Mouse (Mus musculus) embryonic stem cell, embryonic (primary cell): Measurements from ENCODE around the gene Lrp4.

Experiments used
- CTCF ChIA-PET, 4 experiments: fragments of 300-600 bp in 2 of 4; fragments of 350-600 bp in 2 of 4; sonication (Branson Sonifier 250); formaldehyde crosslinking; loops; one replicate each; lab custom pipeline; 2022; ENCODE audit warnings: inconsistent platforms in 2 of 4; lab: Charles Lee
- POLR2A ChIA-PET, 4 experiments: fragments of 300-600 bp in 2 of 4; fragments of 350-600 bp in 2 of 4; sonication (Branson Sonifier 250); formaldehyde crosslinking; loops; one replicate each; lab custom pipeline; 2022; ENCODE audit warnings: antibody characterized with exemption in 4 of 4, inconsistent platforms in 1 of 4; lab: Charles Lee

Gene Lrp4

DNA sequence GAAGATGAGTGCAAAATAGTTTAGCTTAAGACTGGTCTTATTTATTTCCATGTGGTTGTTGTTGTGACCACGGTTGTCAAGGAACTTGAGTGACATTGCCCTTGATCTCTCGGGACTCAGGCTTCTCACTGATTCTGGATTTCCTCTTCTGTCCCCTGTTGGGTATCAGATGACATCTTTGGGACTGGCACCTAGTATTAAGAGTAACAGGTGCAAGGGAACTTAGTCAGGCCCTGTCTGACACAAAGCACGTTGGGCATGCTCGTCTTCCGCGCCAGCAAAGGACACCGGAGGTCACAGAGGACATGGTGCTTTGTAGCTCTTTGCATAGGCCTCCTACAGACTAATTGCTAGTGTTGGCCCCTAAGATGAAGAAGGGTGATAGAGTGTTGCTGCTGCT is 3.5 kb downstream of the Lrp4 start:
- CTCF ChIA-PET = interaction anchor here in 3 of 4 experiments (0.6 to 3.0 kb wide), 9 partner anchors 8 to 385 kb away, joined by 3 to 15 read pairs (median 6); partner anchors contain the start of gene Arfgap2 (in 1 of the 3)

DNA sequence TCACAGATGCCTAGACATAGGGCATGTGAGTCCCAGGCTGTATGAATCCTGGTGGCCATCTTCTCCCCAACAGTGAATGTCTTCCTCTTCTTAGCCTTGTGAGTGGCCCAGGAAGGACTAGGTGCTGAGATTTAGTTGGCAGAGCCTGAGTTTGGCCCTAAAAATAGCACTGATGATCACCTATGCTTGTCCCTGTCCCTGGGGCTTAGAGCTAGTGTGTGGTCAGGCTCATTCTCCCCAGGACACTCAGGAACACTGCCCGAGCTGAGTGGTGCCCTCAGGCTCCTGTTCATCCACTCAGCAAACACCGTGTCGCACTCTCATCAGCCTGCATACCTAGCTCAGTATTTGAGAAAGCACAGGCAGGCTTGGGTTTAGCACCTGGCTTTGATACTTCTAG is 4.0 kb downstream of the Lrp4 start:
- ChIA-PET POLR2A (interaction anchor here in 1 of 4 experiments (2.0 kb wide), 1 partner anchor 30 kb away, joined by 4 read pairs; no protein-coding TSS in a partner anchor), CTCF (interaction anchor here in 3 of 4 experiments (0.7 to 1.3 kb wide), 3 partner anchors 15 to 136 kb away, joined by 4 to 6 read pairs (median 5); no protein-coding TSS in a partner anchor)

More for the DNA sequence above, 3.5 kb downstream of the Lrp4 start:
- POLR2A ChIA-PET = interaction anchor here in 3 of 4 experiments (1.1 to 3.9 kb wide), 7 partner anchors 13 to 196 kb away, joined by 3 to 15 read pairs (median 4); partner anchors contain the start of genes 1110051M20Rik (in 1 of the 3) and Arfgap2 (in 1 of the 3)

DNA sequence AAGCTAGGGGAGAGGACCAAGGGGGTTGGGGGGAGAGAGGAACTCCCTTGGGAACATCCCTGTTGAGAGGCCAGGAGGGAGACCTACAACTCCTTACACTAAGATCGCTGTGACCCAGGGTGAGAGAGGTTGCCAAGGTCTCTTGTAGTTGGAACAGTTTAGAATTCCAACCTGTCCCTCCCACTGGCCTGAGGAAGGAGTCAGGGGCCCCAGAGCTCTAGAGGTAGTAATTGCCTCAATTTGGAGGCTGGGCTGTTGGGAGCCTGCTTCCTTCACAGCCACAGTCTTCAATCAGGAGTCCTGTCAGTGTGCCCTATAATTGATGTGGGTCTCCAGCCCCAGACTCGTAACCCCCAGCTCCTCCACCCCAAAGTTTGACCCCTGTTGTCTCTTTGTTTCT is 4.9 kb downstream of the Lrp4 start:
- CTCF ChIA-PET = interaction anchor here in 3 of 4 experiments (1.0 to 1.3 kb wide), 4 partner anchors 14 to 176 kb away, joined by 3 to 5 read pairs (median 4); no protein-coding TSS in a partner anchor

DNA sequence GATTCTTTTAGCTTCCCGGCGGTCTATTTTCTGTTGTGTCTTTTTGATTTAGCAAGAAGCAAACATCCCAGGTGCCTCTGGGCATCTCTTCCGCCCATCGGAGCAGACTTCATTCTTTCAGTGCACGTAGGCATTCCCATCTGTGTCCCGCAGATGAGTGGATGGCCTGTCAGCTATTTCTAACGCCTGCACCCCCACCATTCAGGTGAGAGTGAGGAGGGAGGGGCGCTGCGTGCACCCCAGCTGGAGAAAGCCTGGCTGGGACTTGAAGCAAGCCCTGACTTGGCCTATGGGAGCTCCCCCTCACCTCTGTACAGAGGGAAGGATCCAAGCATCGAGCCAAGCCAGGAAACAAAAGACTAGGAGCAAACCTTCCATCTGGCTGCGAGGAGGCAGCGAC is 5.4 kb downstream of the Lrp4 start:
- ChIA-PET CTCF (interaction anchor here (0.5 to 1.3 kb wide), 6 partner anchors 14 to 588 kb away, joined by 3 to 6 read pairs (median 4); no protein-coding TSS in a partner anchor), POLR2A (interaction anchor here in 2 of 4 experiments (0.8 to 2.5 kb wide), 13 partner anchors 11 to 348 kb away, joined by 3 to 8 read pairs (median 3); partner anchors contain the start of genes 1110051M20Rik (in 1 of the 2), Arfgap2 (in 1 of the 2), Ckap5 (in 1 of the 2) and Ddb2 (in 1 of the 2))

More for the DNA sequence above, 4.9 kb downstream of the Lrp4 start:
- POLR2A ChIA-PET = interaction anchor here in 2 of 4 experiments (0.8 to 2.4 kb wide), 10 partner anchors 11 to 347 kb away, joined by 3 to 8 read pairs (median 3); partner anchors contain the start of genes 1110051M20Rik (in 1 of the 2), Ckap5 (in 1 of the 2) and Ddb2 (in 1 of the 2)

DNA sequence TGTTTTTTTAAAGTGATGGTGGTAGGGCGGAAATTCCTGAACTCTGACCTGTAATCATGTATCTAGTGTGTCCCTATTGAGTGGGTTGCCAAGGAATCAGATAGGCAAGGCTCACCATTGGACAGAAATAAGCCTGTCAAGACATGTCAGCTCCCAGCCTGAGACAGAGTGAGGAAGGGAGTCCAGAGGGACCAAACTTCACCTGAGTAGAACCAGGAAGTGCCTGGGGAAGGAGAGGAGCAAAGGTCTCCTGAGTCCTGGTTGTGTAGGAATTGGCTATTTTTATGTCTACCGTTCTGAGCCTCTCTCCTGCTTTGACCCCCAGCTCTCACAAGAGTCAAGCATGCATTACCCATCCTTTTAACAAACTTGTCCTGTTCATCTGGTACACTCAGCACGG is 8.6 kb downstream of the Lrp4 start:
- CTCF ChIA-PET = interaction anchor here in 2 of 4 experiments (0.5 to 0.9 kb wide), 3 partner anchors 8 to 15 kb away, joined by 3 to 5 read pairs (median 3); partner anchors contain the start of gene Lrp4 (in 1 of the 2)
- POLR2A ChIA-PET = interaction anchor here in 2 of 4 experiments (0.7 to 1.2 kb wide), 2 partner anchors 15 to 61 kb away, joined by 3 to 10 read pairs; partner anchors contain the start of gene Ckap5 (in 1 of the 2)

DNA sequence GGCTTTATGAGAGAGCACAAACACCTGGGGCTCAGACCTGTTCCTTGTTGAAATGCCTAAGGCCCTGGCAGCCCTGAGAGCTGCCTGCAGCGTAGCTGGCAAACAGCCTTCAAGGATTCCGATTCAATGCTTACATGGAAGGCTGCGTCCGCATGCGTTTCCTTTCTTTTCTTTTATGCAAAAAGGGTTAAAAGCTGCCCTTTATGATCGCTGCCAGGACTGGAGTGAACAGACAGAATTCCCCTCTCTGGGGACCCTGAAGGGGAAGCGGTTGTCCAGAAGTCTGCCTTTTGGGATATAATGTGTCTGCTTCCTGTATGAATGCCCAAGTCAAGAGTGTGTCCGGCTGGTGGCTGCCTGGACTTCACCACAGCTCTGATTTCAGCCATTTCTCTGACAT is 10.3 kb downstream of the Lrp4 start:
- CTCF ChIA-PET = interaction anchor here (0.5 to 1.4 kb wide), 9 partner anchors 9 to 357 kb away, joined by 3 to 9 read pairs (median 3); partner anchors contain the start of gene Mybpc3 (in 1 of the 4)
- POLR2A ChIA-PET = interaction anchor here in 2 of 4 experiments (0.6 to 2.8 kb wide), 7 partner anchors 8 to 398 kb away, joined by 3 to 11 read pairs (median 5); partner anchors contain the start of gene Ckap5 (in 1 of the 2)

DNA sequence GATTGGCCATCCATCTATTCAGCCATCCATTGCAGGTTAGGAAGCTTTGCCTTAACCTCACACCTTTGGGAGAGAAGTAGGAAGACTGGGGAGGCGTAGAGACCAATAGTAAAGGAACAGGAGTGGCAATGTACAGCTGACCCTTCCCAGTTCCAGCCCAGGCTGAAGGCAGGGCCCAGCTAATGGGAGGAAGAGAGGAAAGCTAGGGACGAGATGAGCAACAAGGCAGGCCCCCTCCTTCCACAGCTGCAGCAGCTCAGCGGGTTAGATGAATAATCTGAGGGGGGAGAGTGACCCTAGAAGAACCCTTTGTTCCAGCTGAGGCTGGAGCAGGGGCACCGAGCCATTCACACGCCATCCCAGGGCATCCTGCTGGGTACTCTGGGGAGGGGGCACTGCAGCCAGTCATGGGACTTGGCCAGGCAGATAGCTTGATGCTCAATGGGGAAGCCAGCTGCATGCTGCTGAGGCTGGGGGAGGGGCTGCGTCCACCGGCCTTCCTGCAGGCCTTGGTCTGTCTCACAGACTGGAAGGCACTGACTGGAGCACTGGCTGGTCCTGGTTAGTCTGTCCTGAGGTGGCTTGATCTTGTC is 12.8 kb downstream of the Lrp4 start:
- POLR2A ChIA-PET = interaction anchor here in 3 of 4 experiments (1.0 to 2.8 kb wide), 8 partner anchors 8 to 234 kb away, joined by 3 to 11 read pairs (median 3); partner anchors contain the start of genes 1110051M20Rik (in 1 of the 3), Ckap5 (in 1 of the 3) and Ddb2 (in 1 of the 3)
- CTCF ChIA-PET = interaction anchor here in 3 of 4 experiments (0.6 to 1.7 kb wide), 10 partner anchors 10 to 520 kb away, joined by 3 to 8 read pairs (median 4); no protein-coding TSS in a partner anchor

DNA sequence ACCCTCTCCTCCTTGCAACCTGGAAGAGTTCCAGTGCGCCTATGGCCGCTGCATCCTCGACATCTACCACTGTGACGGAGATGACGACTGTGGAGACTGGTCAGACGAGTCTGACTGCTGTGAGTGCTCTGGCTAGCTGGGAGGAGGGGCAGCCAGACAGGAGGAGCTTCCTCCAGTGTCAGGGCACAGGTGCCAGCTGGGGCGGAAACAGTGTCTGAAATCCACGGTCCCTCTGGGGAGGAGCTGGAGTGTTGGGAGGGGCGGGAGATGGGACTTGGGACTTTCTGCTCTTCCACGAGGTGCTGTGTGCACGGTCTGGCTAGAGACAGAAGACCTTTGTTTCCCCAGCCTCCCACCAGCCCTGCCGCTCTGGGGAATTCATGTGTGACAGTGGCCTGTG is 17.0 kb downstream of the Lrp4 start:
- ChIA-PET POLR2A (interaction anchor here in 2 of 4 experiments (0.6 to 2.1 kb wide), 4 partner anchors 11 to 237 kb away, joined by 3 to 8 read pairs (median 4); partner anchors contain the start of gene Ddb2 (in 1 of the 2)), CTCF (interaction anchor here in 1 of 4 experiments (0.6 to 1.1 kb wide), 2 partner anchors 13 to 17 kb away, joined by 3 read pairs; no protein-coding TSS in a partner anchor)

DNA sequence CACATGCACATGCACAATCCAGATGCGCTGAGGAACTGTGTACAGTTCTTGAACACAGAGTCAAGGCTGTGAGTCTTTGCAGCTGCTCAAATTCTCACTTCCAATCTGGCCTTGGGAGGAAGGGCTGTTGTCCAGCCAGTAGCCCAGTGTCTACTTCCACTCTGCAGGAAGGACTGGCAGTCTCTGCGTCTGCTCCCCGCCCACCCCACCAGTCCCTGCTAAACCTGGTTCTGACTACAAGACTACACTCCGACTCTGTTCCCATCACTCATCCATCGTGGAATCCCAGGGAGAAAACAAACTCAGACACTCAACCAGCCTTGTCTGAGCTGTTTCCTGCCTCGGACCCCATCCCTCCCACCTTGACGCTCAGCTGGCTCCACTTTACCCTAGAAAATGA is 18.5 kb downstream of the Lrp4 start:
- CTCF ChIA-PET = interaction anchor here in 2 of 4 experiments (1.0 to 2.3 kb wide), 3 partner anchors 11 to 190 kb away, joined by 4 to 6 read pairs (median 5); no protein-coding TSS in a partner anchor

DNA sequence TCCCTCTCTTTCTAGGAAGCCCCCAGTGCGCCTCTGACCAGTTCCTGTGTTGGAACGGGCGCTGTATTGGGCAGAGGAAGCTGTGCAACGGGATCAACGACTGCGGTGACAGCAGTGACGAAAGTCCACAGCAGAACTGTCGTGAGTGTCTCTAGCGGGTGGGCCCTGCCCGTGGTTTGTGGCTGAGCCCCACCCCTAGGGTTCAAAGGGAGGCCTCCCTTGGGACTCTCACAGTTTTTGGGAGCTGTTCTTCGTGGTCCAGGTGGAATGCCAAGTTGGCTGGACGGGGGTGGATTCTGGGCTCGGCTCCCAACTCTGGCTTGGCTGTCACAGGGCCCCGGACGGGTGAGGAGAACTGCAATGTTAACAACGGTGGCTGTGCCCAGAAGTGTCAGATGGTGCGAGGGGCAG is 18.9 kb downstream of the Lrp4 start:
- ChIA-PET POLR2A (interaction anchor here in 3 of 4 experiments (0.6 to 1.7 kb wide), 7 partner anchors 18 to 303 kb away, joined by 3 to 8 read pairs (median 4); partner anchors contain the start of gene Ddb2 (in 1 of the 3)), CTCF (interaction anchor here (0.5 to 2.3 kb wide), 8 partner anchors 11 to 192 kb away, joined by 3 to 8 read pairs (median 4); no protein-coding TSS in a partner anchor)

More for the DNA sequence above, 18.5 kb downstream of the Lrp4 start:
- POLR2A ChIA-PET = interaction anchor here in 3 of 4 experiments (0.7 to 1.7 kb wide), 5 partner anchors 17 to 304 kb away, joined by 3 to 8 read pairs (median 4); no protein-coding TSS in a partner anchor

DNA sequence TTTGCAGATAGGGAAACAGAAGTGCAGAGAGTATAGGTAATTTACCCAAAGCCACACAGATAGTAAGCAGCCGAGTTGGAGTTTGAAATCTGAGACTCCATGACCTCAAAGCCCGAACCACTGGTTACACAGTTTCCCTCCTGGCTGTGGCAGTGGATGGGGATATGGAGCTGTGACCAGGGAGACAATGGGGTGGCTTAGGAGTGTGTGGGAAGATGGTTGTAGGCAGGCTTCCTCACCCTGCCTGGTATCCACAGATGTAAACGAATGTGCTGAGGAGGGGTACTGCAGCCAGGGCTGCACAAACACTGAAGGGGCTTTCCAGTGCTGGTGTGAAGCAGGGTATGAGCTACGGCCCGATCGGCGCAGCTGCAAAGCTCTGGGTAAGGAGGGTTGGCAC is 19.5 kb downstream of the Lrp4 start:
- POLR2A ChIA-PET = interaction anchor here in 3 of 4 experiments (0.6 to 2.8 kb wide), 10 partner anchors 8 to 254 kb away, joined by 3 to 11 read pairs (median 4); partner anchors contain the start of genes Lrp4 (in 2 of the 3) and Ddb2 (in 1 of the 3)
- CTCF ChIA-PET = interaction anchor here (0.5 to 2.3 kb wide), 10 partner anchors 10 to 525 kb away, joined by 3 to 8 read pairs (median 4); partner anchors contain the start of gene Lrp4 (in 1 of the 4)

DNA sequence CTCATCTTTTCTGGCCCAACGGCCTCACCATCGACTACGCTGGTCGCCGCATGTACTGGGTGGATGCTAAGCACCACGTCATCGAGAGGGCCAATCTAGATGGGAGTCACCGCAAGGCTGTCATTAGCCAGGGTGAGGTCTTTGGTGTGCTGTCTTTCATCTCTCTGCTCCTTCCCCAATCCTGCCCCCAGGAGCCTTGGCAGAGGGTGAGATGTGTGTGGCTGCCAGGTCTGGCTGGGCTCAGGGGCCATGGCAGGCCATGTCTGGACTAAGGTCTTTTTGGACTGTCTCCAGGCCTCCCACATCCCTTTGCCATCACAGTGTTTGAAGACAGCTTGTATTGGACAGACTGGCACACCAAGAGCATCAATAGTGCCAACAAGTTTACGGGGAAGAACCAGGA is 23.1 kb downstream of the Lrp4 start:
- CTCF ChIA-PET = interaction anchor here (0.6 to 3.9 kb wide), 46 partner anchors 10 to 1156 kb away, joined by 3 to 45 read pairs (median 4); partner anchors contain the start of genes Arfgap2 (in 1 of the 4) and Ddb2 (in 1 of the 4)
- POLR2A ChIA-PET = interaction anchor here in 3 of 4 experiments (0.5 to 1.6 kb wide), 15 partner anchors 14 to 365 kb away, joined by 3 to 8 read pairs (median 3); partner anchors contain the start of genes Arfgap2 (in 1 of the 3) and Ddb2 (in 1 of the 3)

DNA sequence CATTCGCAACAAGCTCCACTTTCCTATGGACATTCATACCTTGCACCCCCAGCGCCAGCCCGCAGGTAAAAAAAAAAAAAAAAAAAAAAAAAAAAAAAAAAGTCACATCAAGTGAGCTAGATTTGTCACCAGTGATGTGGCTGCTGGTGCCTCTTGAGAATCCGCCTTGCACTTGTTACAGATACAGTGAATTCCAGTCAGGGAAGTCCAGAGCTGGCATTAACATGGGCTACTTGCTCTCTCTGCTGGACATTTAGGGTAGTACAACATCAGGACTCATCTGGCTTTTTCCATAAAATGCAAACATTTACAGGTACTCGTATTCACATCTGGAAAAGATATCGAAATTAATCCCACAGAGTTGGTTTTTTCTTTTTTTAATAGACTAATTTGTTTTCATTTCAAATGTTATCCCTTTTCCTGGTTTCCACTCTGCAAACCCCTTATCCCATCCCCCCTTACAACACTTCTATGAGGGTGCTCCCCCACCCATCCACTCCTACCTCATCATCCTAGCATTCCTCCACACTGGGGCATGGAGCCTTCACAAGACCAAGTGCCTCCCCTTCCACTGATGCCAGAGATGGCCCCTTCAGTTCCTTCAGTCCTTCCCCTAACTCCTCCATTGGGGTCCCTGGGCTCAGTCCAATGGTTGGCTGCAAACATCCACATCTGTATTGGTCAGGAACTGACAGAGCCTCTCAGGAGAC is 23.6 kb downstream of the Lrp4 start:
- POLR2A ChIA-PET = interaction anchor here (0.5 to 1.6 kb wide), 21 partner anchors 15 to 631 kb away, joined by 3 to 8 read pairs (median 3); partner anchors contain the start of genes Arfgap2 (in 2 of the 4), Ckap5 (in 1 of the 4) and Ddb2 (in 1 of the 4)
- CTCF ChIA-PET = interaction anchor here (0.6 to 3.9 kb wide), 56 partner anchors 9 to 1155 kb away, joined by 3 to 45 read pairs (median 4); partner anchors contain the start of genes Ddb2 (in 2 of the 4) and Arfgap2 (in 1 of the 4)

DNA sequence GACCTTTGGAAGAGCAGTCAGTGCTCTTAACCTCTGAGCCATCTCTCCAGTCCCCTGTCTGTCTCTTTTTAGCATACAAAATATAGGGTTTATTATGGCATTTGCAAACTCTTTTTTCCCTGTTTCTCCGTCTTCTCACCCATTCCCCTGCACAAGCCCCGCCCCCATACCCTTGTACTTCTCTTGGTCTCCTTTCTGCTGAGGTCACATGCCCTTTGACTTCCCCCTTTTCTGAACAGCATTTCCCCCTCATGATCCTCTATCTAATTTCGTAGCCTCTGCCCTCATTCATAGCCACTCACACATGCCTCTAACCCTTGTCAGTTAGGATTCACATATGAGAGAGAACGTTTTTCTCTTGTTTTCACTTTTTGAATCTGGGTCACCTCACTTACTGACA is 27.4 kb downstream of the Lrp4 start:
- ChIA-PET POLR2A (no interaction called here), CTCF (no interaction called here)

DNA sequence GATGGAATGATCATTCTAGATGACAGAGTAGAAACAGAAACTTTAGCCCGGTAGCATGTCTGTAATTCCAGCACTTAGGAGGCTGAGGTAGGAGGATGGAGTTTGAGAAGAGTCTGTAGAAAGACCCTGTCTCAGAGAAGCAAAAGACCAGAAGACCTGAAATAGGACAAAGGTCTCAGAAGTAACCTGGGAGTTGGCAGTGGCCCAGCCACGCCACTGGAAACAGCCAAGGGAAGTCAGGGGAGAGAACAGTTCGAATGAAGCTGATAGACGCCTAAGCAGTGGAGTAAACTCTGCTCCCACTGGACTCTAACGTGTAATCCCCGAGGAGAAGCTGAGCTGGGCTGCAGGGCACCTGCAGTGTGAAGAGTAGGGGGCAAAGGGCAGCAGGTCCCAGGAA is 27.9 kb downstream of the Lrp4 start:
- POLR2A ChIA-PET = no interaction called here
- CTCF ChIA-PET = interaction anchor here in 1 of 4 experiments (0.5 to 0.9 kb wide), 2 partner anchors 345 to 370 kb away, joined by 3 read pairs; no protein-coding TSS in a partner anchor

DNA sequence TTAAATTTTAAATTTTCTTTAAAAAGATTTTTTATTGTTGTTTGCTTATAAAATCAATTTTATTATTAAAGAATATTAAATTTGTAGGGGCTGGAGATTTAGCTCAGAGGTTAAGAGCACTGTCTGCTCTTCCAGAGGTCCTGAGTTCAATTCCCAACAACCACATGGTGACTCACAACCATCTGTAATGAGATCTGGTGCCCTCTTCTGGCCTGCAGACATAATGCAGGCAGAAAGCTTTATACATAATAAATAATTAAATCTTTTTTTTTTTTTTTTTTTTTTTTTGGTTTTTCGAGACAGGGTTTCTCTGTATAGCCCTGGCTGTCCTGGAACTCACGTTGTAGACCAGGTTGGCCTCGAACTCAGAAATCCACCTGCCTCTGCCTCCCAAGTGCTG is 30.0 kb downstream of the Lrp4 start:
- ChIA-PET POLR2A (interaction anchor here in 2 of 4 experiments (0.5 to 1.0 kb wide), 4 partner anchors 144 to 250 kb away, joined by 3 read pairs; partner anchors contain the start of gene Ddb2 (in 1 of the 2)), CTCF (interaction anchor here (0.5 to 2.3 kb wide), 32 partner anchors 9 to 375 kb away, joined by 3 to 12 read pairs (median 4); partner anchors contain the start of gene Lrp4 (in 1 of the 4))
